Mouse (Mus musculus) intestine, embryonic 16.5 days (tissue): ENCODE measurements around the gene Gm29776. TPM values are rescaled to one million over a fixed set of nuclear protein-coding genes. Genes with fewer than 3 reads are reported as not detected.

ENCODE experiments used
- ATAC-seq: fragments of 200-750 bp; cut with Nextera tagmentation; 2 replicates; pipeline ENCODE4 v1.8.0; 2017; ENCODE audit warnings: moderate TSS enrichment, moderate library complexity
- H3K27ac ChIP-seq: fragments of 300-500 bp; sonication (generic); 2 replicates; pipeline ENCODE4 v1.5.1; 2014; ENCODE audit warnings: mild to moderate bottlenecking, low read length
- H3K27me3 ChIP-seq: fragments of 300-500 bp; sonication (generic); replicated peaks from 2 replicates; pipeline ENCODE4 v1.6.1; 2014; ENCODE audit warnings: low read length, control low read depth, mixed read lengths; ENCODE audit not compliant: control insufficient read depth, insufficient read depth
- H3K36me3 ChIP-seq: fragments of 300-500 bp; sonication (generic); 2 replicates; pipeline ENCODE4 v1.6.1; 2014; ENCODE audit warnings: low read length, control low read depth; ENCODE audit not compliant: control insufficient read depth, insufficient read depth
- H3K4me1 ChIP-seq: fragments of 300-500 bp; sonication (generic); 2 replicates; pipeline ENCODE4 v1.6.1; 2014; ENCODE audit warnings: low read length, control low read depth, mixed read lengths; ENCODE audit not compliant: control insufficient read depth, insufficient read depth
- H3K4me2 ChIP-seq: fragments of 300-500 bp; sonication (generic); 2 replicates; pipeline ENCODE4 v1.6.1; 2014; ENCODE audit warnings: low read depth, low read length, control low read depth
- H3K4me3 ChIP-seq: fragments of 300-500 bp; sonication (generic); 2 replicates; pipeline ENCODE4 v1.5.1; 2014; ENCODE audit warnings: mild to moderate bottlenecking, low read length
- H3K9ac ChIP-seq: fragments of 300-500 bp; sonication (generic); 2 replicates; pipeline ENCODE4 v1.6.1; 2014; ENCODE audit warnings: low read depth, low read length
- H3K9me3 ChIP-seq: fragments of 300-500 bp; sonication (generic); 2 replicates; pipeline ENCODE4 v1.6.1; 2016; ENCODE audit warnings: low read length, control low read depth; ENCODE audit not compliant: control insufficient read depth
- WGBS: fragments of 180-500 bp; shearing (Covaris S2); extraction: QIAGEN DNeasy Blood & Tissue Kit; methylation state at CpG from one replicate; pipeline ENCODE4 v1.1.7; 2014; 5-methylcytosine and 5-hydroxymethylcytosine counted together
- polyA plus RNA-seq: library from polyadenylated mRNA; unstranded; fragments of >200 nt; fragmentation: Nextera tagmentation; extraction: Ambion mirVana; gene quantifications from 2 replicates; pipeline ENCODE4 v1.2.1, GENCODE M21; 2015

Gene Gm29776
- polyA plus RNA-seq, 1 experiment from 2014 or later = 0.15 TPM

DNA sequence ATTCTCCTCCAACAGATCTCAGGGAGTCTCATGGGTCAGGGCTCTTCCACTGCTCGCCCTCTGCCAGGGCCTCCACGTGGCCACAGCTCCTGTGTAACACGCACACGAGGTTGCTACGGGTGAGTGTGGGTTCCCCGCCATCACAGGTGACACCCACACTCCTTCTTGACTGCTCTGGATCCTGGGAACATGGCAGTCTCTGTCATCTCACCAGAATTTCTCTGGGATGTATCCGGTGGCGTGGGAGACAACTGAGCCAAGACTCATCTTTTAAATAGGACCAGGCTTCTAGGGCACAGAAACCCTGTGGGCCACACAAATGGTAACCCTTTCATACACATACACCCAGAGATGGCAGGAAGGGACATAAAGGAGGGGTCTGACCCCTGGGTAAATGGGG is 33.6 kb upstream of the Gm29776 start:
- no peak for ATAC-seq
- Histone ChIP-seq H3K27me3 (no peaks in the 10 kb centered on the region), H3K4me1 (peaks cover 8% of the 10 kb centered on the region; the same call in 1 of the 2 replicates), H3K9me3 (no peaks in the 10 kb centered on the region), H3K27ac (no peak overlapping the region), H3K9ac (no peak overlapping the region), H3K4me2 (no peak overlapping the region), H3K36me3 (no peaks in the 10 kb centered on the region), H3K4me3 (no peak overlapping the region)
- 81% methylated on average over 8 of the region's 8 CpGs for WGBS

DNA sequence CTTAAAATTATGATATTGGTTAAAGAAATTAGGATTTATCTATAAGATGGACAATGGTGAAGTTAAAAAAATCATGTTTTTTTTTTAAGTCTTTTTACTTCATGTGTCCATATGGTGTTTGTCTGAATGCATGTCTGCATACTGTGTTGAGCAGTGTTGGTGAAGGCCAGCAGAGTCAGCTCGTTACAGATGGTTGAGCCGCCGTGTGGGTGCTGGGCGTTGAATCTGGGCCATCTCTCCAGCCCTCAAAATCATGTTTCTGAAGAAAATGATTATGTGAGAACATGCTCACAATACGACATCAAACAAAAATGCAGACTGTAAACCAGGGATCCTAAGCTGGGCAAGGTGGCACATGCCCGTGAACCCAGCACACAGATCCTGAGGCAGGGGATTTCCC is 31.7 kb upstream of the Gm29776 start:
- 87% methylated on average over 6 of the region's 6 CpGs for WGBS
- no peak overlapping the region for H3K4me3 ChIP-seq

DNA sequence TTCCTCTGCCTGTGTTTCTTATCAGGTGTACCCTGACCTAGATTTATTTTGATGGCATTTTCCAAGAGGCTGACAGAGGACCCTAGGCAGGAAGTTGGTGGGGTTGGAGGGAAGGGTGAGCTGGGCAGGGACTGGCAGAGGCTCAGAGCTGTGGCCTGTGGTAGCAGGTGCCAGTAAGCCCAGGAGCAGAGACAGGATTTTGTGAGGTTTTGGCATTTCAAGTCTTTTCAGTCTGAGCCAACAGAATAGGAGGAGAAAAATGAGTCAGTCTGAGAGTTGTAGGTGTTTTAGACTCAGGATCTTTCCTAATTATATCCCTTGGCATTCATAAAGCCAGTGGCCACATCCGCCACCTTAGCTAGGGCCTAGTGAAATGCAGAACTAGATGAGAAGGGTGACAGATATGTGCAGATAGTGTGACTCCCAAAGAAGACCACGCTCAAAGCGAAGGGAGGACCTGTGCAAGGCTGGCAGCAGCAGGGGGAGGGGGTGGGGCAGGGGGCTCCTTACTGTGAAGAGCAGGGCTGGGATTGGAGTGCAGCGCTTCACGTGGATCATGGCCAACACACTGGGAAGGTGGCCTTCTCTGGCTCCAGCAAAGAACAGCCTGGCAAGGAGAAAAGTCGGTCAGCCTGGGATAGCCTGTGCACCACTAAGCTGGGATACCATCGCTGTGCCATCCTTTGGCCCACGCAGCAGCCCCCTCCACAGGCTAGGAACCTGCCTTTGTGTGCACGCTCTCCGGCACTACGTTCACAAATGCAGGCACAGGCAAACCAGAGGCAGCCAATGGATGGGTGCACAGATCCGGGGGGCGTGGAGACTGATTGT is 30.4 kb upstream of the Gm29776 start:
- Histone ChIP-seq H3K4me2 (no peak overlapping the region), H3K27me3 (no peaks in the 10 kb centered on the region), H3K27ac (peak overlapping the region; percentile 49), H3K36me3 (0 out of 2 replicates have a peak, but pooled peaks cover 3% of the 10 kb centered on the region), H3K4me1 (peaks cover 9% of the 10 kb centered on the region), H3K4me3 (no peak overlapping the region), H3K9me3 (no peaks in the 10 kb centered on the region), H3K9ac (peak overlapping the region; percentile 32)
- peak; percentile 47; the same call in 1 of the 2 replicates for ATAC-seq
- WGBS = 73% methylated on average over 13 of the region's 13 CpGs

More for the DNA sequence above, 31.7 kb upstream of the Gm29776 start:
- no peak for ATAC-seq
- Histone ChIP-seq H3K36me3 (no peaks in the 10 kb centered on the region), H3K4me1 (peaks cover 8% of the 10 kb centered on the region; the same call in 1 of the 2 replicates), H3K9ac (no peak overlapping the region), H3K4me2 (no peak overlapping the region), H3K9me3 (no peaks in the 10 kb centered on the region), H3K27ac (no peak overlapping the region), H3K27me3 (no peaks in the 10 kb centered on the region)

DNA sequence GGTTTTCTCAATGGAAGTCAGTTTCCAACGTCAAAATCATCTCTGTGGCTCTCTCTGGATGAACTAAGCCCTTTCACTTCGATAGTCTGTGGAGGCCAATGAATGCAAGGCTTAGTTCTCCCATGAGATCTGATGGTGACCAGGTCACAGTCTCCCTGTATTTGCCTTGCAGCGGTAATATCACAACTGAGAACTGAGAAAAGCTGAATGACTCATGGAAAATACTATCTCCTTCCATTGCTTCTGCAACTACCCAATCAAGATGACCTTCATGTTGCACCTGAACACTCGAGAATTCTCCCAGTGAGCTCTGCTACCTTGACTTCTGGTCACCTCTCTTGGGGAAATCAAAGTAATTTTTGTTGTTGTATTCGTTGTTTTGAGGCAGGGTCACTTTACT is 28.9 kb upstream of the Gm29776 start:
- WGBS = 77% methylated on average over 5 of the region's 5 CpGs
- ATAC-seq = no peak
- Histone ChIP-seq H3K27me3 (no peaks in the 10 kb centered on the region), H3K4me1 (peaks cover 15% of the 10 kb centered on the region), H3K27ac (no peak overlapping the region), H3K9ac (no peak overlapping the region), H3K4me2 (no peak overlapping the region), H3K36me3 (0 out of 2 replicates have a peak, but pooled peaks cover 8% of the 10 kb centered on the region), H3K4me3 (no peak overlapping the region), H3K9me3 (no peaks in the 10 kb centered on the region)

DNA sequence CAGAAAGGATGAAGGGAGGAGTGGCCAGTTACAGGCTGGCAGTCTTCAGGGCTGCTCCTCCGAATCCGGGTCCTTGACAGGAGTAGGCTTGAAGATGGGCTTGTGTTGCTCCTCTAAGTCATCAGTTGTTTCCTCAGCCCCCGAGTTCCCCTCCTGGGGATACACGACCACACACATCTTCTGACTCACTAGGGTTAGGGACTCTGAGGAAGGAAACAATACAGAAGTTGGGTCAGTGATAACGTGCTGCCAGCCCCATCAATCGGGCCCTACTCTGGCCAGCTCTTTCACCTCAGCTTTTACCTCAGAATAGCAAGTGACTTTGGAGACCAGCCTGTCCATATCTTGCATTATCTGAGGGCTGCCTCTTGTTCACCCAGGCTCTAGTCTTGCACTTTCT is 25.4 kb upstream of the Gm29776 start:
- no peaks in the 10 kb centered on the region for H3K27me3 ChIP-seq
- ATAC-seq = peak; percentile 15; the same call in 1 of the 2 replicates

DNA sequence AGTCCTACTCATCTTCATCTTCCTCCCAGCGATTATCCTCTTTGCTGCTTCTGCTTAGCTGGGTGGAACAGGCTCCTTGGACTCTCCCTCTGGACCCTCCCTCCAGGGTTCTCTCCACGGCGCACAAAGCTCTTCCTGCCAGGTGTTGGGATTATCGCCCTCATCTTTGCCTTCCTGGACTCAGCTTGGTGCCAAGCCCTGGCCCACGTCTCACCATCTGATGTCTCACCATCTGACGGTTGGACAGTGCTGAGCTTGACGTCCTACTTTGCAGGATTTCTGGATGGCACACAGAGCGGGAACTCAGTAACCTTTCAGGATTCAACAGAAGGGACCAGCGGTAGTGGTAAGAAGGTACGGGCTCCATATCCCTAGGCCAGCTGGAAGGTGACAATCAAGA is 23.1 kb upstream of the Gm29776 start:
- WGBS = 86% methylated on average over 10 of the region's 10 CpGs

More for the DNA sequence above, 25.4 kb upstream of the Gm29776 start:
- Histone ChIP-seq H3K27ac (no peak overlapping the region), H3K9ac (no peak overlapping the region), H3K9me3 (no peaks in the 10 kb centered on the region), H3K4me1 (peaks cover 15% of the 10 kb centered on the region), H3K4me3 (no peak overlapping the region), H3K4me2 (no peak overlapping the region), H3K36me3 (0 out of 2 replicates have a peak, but pooled peaks cover 8% of the 10 kb centered on the region)
- WGBS = 79% methylated on average over 6 of the region's 6 CpGs

DNA sequence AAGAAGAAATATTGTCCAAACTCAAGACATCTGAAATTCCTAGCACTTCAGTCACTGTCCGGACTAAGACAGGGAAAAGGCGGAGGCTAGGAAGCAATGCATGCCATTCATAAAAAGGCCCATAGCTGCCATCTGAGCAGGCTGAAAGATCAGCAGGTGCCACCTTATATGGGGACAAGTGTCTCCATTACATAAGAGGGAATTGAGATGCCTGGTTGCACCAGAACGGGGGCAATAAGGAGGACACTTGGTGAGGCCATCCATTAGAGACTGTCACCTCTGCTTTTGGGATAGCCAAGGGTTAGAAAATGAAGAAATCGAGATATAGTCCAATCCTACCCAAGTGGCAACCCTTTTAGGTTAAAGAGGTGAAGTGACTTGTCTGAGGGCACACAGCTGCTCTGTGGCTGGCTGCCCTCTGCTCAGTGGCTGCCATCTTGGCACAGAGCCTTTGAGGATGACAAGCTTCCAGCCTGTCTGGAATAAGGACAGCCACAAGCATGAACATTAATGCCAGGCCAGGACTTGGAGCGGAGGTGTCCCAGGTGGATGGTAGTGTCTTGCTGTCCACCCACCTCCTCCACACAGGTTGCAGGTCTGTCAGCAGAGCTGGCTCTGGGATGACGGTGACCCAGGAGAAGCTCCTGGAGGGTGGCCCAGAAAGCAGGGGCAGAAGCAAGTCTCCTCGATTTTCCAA is 22.2 kb upstream of the Gm29776 start:
- 87% methylated on average over 7 of the region's 7 CpGs for WGBS
- Histone ChIP-seq H3K27ac (no peak overlapping the region), H3K4me2 (no peak overlapping the region), H3K9me3 (no peaks in the 10 kb centered on the region), H3K36me3 (0 out of 2 replicates have a peak, but pooled peaks cover 8% of the 10 kb centered on the region), H3K4me1 (peaks cover 10% of the 10 kb centered on the region), H3K27me3 (no peaks in the 10 kb centered on the region), H3K9ac (no peak overlapping the region), H3K4me3 (no peak overlapping the region)
- ATAC-seq = no peak

More for the DNA sequence above, 23.1 kb upstream of the Gm29776 start:
- Histone ChIP-seq H3K4me1 (peaks cover 10% of the 10 kb centered on the region), H3K27ac (no peak overlapping the region), H3K36me3 (0 out of 2 replicates have a peak, but pooled peaks cover 8% of the 10 kb centered on the region), H3K4me2 (no peak overlapping the region), H3K9ac (no peak overlapping the region), H3K9me3 (no peaks in the 10 kb centered on the region), H3K27me3 (no peaks in the 10 kb centered on the region), H3K4me3 (no peak overlapping the region)
- no peak for ATAC-seq

DNA sequence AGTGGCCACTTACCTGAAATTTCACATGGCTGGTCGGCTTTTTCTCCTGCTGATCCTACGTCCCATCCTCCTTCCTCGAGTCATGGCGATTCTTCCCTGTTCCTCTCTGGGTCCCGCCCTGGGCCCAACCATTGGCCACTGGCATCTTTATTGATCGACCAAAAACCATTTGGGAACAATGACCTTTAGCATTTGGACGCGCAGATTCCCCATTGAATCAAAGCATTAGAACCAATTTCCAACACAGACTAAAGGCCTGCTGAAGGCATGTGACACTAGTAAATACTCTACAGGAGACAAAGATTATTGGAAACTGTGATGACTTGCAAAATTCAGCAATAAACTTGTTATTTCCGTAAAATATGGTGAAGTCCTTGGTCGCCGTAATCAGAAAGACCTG is 21.4 kb upstream of the Gm29776 start:
- Histone ChIP-seq H3K4me3 (no peak overlapping the region), H3K27me3 (no peaks in the 10 kb centered on the region), H3K4me2 (no peak overlapping the region), H3K36me3 (0 out of 2 replicates have a peak, but pooled peaks cover 8% of the 10 kb centered on the region), H3K9me3 (no peaks in the 10 kb centered on the region), H3K9ac (no peak overlapping the region), H3K4me1 (peaks cover 10% of the 10 kb centered on the region), H3K27ac (no peak overlapping the region)
- 91% methylated on average over 11 of the region's 11 CpGs for WGBS
- ATAC-seq = no peak

DNA sequence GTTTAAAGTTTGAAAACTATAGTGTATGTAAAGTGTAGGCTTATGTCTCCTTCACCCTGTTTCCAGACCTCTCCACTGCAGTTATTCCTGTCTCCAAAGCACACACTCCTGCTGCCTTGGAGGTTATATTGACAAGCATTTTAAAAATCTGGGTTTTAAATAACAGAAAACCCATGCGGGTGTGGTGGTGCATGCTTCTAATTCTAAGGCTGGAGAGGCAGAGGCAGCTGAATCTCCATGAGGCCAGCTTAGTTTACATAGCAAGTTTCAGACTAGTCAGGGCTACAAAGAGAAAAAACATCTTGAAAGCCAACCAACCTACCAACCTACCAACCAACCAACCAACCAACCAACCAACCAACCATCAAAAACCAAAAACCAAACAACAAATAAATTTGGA is 16.8 kb upstream of the Gm29776 start:
- no peak overlapping the region for H3K4me3 ChIP-seq
- peaks cover 7% of the 10 kb centered on the region for H3K4me1 ChIP-seq
- no peaks in the 10 kb centered on the region for H3K9me3 ChIP-seq
- H3K4me2 ChIP-seq = peak overlapping the region; percentile 44; the same call in 1 of the 2 replicates
- ATAC-seq = no peak
- 57% methylated on average over 1 of the region's 1 CpGs for WGBS
- H3K36me3 ChIP-seq = no peaks in the 10 kb centered on the region
- H3K27me3 ChIP-seq = no peaks in the 10 kb centered on the region
- H3K27ac ChIP-seq = no peak overlapping the region; the same call in 1 of the 2 replicates
- no peak overlapping the region for H3K9ac ChIP-seq
